Comparison of ENCODE assay signal across 8 mouse cellular contexts in the genomic region with DNA sequence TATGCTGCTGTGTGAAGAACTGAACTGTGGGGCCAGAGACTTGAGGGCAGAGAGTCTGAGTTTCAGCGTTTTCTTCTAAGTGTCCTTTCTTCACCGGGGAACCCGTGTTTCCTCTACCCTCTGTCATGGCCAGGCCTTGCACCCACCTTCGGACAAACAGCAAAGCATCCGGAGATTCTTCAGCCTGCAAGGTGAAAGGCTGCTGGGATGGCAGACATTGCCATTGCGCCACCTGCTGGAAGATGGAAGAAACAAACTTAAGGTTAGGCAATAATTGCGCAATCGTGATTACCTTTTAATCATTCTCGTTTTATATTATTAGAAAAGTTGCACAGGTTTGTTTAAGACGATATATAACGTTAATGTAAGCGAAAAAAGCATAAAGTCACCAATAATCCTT. TPM values are rescaled to one million over a fixed set of nuclear protein-coding genes. Genes with fewer than 3 reads are reported as not detected.
DNase-seq lines count a peak whose midpoint lies in the region; ATAC-seq and TF ChIP-seq lines count a peak whose summit lies in the region.

No protein-coding gene starts in this region.

- peak; percentile 26 for DNase-seq in G1E (ENCODE audit: low spot score)
- DNase-seq in heart, postnatal 36 days, result peak; percentile 72 to 74
- peak; percentile 78 to 83 for DNase-seq in kidney, postnatal 4 days
- DNase-seq in liver, postnatal 0 days, result peak; percentile 68
- peak; percentile 57 for DNase-seq in ovary, postnatal 14 days (ENCODE audit: low spot score)
- DNase-seq in thymus, postnatal 36 days, result peak; percentile 30 to 46

- no peak overlapping the region for H3K4me3 ChIP-seq in G1E (ENCODE audit: low read depth, low read length)
- no peak overlapping the region for H3K4me3 ChIP-seq in forebrain, embryonic 15.5 days
- H3K4me3 ChIP-seq in liver, postnatal 0 days (ENCODE audit: low read depth, low read length), result no peak overlapping the region

- WGBS in forebrain, embryonic 15.5 days, result 5% methylated on average over 12 of the region's 12 CpGs
- WGBS in liver, postnatal 0 days (ENCODE audit: insufficient replicate concordance), result 2% methylated on average over 12 of the region's 12 CpGs

- TF ChIP-seq EP300 in liver, postnatal 0 days (IDR thresholded peaks at IDR 0.05; ENCODE audit: low read depth), result no peak

- H3K36me3 ChIP-seq in G1E (replicated peaks), result no peaks in the 10 kb centered on the region
- H3K36me3 ChIP-seq in forebrain, embryonic 15.5 days, result no peaks in the 10 kb centered on the region
- no peaks in the 10 kb centered on the region for H3K36me3 ChIP-seq in liver, postnatal 0 days (replicated peaks; ENCODE audit: insufficient read depth, low read length)

- H3K27me3 ChIP-seq in G1E (ENCODE audit: insufficient read depth, low read length), result peaks cover 13% of the 10 kb centered on the region
- H3K27me3 ChIP-seq in forebrain, embryonic 15.5 days, result 0 out of 2 replicates have a peak, but pooled peaks cover 5% of the 10 kb centered on the region
- 0 out of 2 replicates have a peak, but pooled peaks cover 4% of the 10 kb centered on the region for H3K27me3 ChIP-seq in liver, postnatal 0 days (ENCODE audit: insufficient read depth, low read length)

- H3K9me3 ChIP-seq in G1E (replicated peaks), result no peaks in the 10 kb centered on the region
- H3K9me3 ChIP-seq in forebrain, embryonic 15.5 days, result no peaks in the 10 kb centered on the region
- H3K9me3 ChIP-seq in liver, postnatal 0 days (ENCODE audit: low read length), result no peaks in the 10 kb centered on the region

- no peak overlapping the region for H3K4me2 ChIP-seq in forebrain, embryonic 15.5 days (replicated peaks)
- H3K4me2 ChIP-seq in liver, postnatal 0 days (ENCODE audit: low read depth, low read length), result peak overlapping the region; percentile 2; the same call in 1 of the 2 replicates

- intact Hi-C loops in heart, postnatal 36 days (cut with DNase I), result loop anchor here (1.0 to 5.0 kb wide), 4 partner anchors 29 to 171 kb away; a partner anchor contains a TSS

- no peak overlapping the region for H3K9ac ChIP-seq in forebrain, embryonic 15.5 days (replicated peaks)
- H3K9ac ChIP-seq in liver, postnatal 0 days (replicated peaks), result no peak overlapping the region

- TF ChIP-seq CTCF in G1E (IDR thresholded peaks at IDR 0.05; ENCODE audit: low read depth, low read length), result peak; percentile 55
- peak; percentile 89 for TF ChIP-seq CTCF in liver, postnatal 0 days (IDR thresholded peaks at IDR 0.05; ENCODE audit: low read depth)

- peaks cover 15% of the 10 kb centered on the region for H3K4me1 ChIP-seq in G1E (ENCODE audit: insufficient read depth, low read depth, low read length)
- H3K4me1 ChIP-seq in forebrain, embryonic 15.5 days, result no peaks in the 10 kb centered on the region
- H3K4me1 ChIP-seq in liver, postnatal 0 days (ENCODE audit: insufficient read depth), result no peaks in the 10 kb centered on the region

- ATAC-seq in G1E (ENCODE audit: extremely low read depth, insufficient number of reproducible peaks, low FRiP score, poor library complexity, severe bottlenecking), result no peak; the same call in 1 of the 2 replicates
- peak; percentile 59; the same call in 1 of the 2 replicates for ATAC-seq in cerebellum, adult (ENCODE audit: insufficient number of reproducible peaks, low FRiP score, low TSS enrichment)
- peak; percentile 62 for ATAC-seq in forebrain, embryonic 15.5 days (replicated peaks)
- ATAC-seq in liver, postnatal 0 days, result no peak

- H3K27ac ChIP-seq in forebrain, embryonic 15.5 days (replicated peaks), result no peak overlapping the region
- H3K27ac ChIP-seq in liver, postnatal 0 days (ENCODE audit: low read depth), result no peak overlapping the region

RNA-seq across cellular contexts. Expression of a gene that starts 28.9 kb away (rescaled TPM):
- total RNA-seq in G1E (2014; fragmentation: Nextera tagmentation) (6.1 and 7.4 TPM in 2 replicates), G1E (2017) (22.1 and 23.6 TPM in 2 replicates)
- polyA plus RNA-seq in G1E (2012), result 2.5 and 3.0 TPM in 2 replicates
- 52.4 and 53.8 TPM in 2 replicates for polyA plus RNA-seq in forebrain, embryonic 15.5 days (2015; fragmentation: Nextera tagmentation; extraction: Ambion mirVana)
- total RNA-seq in heart, postnatal 36 days (2021), result 10 to 100 TPM; 21.5 to 23.6 TPM
- polyA plus RNA-seq in liver, postnatal 0 days (2015; fragmentation: Nextera tagmentation; extraction: Ambion mirVana), result 8.6 and 9.2 TPM in 2 replicates

Comparison
In these comparisons a context has a peak if more than half of its experiments do, and no peak if none do; other contexts are left out.
1. ATAC-seq: peak in cerebellum, adult (single experiment) and forebrain, embryonic 15.5 days (single experiment); none in G1E (single experiment) and liver, postnatal 0 days (single experiment).
2. DNase-seq: peak in every context shown above with its lines; median percentile 80 in kidney, postnatal 4 days; 73 in heart, postnatal 36 days; 68 in liver, postnatal 0 days; 57 in ovary, postnatal 14 days; 38 in thymus, postnatal 36 days; 26 in G1E.